Mouse (Mus musculus): ENCODE data around the gene Zyg11b. TPM values are rescaled to one million over a fixed set of nuclear protein-coding genes. Genes with fewer than 3 reads are reported as not detected.

The Zyg11b gene
- total RNA-seq, 2 experiments from 2014 or later: 37.0 to 37.4 TPM

DNA sequence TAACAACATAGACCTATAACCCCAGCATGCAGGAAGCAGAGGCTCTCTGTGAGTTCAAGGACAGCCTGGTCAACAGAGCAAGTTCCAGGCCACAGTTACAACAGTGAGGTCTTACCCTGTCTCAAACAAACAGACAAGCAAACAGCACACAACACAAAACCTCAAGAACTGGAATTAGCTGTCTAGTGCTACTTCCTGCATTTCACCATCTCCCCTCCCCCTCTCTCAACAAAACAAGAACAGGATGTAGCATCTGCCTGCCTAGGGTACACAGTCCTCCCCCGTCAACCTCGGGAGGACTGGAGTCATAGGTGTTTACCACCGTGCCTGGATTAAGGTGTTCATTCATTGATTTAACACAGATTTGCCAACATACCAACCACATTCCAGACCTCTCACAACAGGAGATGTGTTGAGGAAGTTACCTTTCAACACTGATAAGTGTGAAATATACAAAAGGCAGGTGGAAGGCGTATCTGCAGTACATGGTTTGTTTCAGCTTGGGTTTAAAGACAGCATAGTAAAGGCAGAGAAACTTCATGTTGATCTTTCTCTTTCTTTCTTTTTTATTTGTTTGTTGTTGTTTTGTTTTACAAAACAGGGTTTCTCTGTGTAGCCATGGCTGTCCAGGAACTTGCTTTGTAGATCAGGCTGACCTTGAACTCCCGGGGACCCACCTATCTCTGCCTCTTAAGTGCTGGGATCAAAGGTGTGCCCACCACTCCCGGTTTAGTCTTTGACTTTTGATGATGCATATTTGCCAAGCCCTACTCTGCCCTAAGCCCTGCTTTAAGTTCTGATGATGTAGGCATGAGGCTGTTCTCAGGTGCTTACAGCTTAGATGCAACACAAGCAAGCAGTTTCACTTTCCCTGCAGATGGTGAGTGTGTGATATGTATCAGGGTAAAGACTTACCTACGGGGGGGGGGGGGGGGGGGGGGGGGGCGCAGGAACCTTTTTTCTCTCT lies 18.0 kb upstream of the Zyg11b start:
- DNase-seq (ENCODE audit: low spot score in 2 of 2): no peak

DNA sequence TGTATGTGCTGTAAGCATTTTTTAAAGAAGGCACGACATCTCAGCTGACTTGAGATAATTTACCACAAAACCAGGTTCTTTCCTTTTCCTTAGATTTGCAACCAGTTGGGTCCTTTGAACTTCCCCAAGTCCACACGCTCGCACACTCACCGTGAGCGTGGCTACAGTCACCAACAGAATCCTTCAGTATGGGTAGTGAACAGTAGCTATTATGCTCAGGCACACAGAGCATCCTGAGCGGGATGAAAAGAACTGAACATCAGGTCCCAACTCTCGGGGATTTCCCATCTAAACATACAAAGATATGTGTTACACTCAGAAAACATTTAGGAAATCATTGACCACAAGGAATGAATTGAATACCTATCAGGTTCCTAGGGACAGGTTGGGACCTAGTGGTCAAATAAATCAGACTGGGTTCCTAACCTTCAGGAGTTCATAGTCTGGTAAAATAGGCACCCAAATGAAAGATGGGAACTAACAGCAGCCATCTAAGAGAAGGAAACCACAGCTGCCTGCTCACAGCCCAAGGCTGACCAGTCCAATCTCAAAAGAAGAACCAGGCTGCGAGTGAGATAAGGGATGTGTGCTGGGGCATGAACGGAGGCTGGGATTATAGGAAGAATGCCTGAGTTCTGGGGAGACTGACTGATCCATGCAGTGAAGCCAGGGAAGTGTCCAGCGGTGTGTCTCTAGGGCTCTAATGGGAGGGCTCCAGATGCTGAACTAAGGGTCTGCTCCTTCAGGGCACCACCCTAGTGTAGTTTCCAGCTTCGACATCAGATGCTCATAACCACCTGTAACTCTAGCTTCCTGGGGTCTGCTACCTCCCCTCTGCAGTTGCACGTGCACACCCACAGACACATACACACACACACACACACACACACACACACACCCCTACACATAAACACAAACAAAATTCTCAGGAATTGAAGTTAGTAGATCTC lies 17.0 kb upstream of the Zyg11b start:
- DNase-seq (ENCODE audit: low spot score in 2 of 2): no peak

DNA sequence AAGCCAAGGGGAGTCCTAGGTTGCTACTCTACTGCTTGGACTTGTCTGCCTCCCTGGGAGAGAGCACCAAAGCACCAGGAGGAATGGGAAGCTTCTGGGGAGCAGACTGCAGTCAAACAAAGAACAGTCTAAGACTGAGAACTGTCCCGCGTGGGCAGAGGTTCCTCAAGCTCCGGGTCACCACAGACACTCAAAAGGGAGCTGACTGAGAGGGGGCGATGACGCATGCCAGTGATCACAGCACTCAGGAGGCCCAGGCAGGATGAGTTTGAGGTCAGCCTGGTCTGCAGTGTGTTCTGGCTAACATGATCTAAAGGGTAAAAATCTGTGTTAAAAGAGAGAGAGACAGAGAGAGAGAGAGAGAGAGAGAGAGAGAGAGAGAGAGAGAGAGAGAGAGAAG lies 13.1 kb upstream of the Zyg11b start:
- no peak for DNase-seq (ENCODE audit: low spot score in 2 of 2)

DNA sequence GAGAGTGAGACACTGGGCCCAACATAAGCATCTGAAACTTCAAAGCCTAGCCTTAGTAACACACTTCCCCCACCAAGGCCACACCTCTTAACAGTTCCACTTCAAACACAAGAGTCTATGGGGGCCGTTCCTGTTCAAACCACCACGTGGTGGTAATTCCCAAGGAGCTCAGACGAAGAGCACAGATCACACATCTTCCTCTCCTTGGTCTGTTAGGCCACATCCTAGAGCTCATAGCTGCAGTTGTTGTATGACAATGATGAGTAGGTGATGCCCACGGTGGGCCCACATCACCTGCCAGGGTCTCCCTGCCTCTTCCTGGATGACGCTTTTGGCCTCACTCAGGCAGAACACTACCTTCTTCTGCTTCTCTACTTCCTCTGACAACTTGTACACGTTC lies 9.8 kb upstream of the Zyg11b start:
- DNase-seq (ENCODE audit: low spot score in 2 of 2): no peak

DNA sequence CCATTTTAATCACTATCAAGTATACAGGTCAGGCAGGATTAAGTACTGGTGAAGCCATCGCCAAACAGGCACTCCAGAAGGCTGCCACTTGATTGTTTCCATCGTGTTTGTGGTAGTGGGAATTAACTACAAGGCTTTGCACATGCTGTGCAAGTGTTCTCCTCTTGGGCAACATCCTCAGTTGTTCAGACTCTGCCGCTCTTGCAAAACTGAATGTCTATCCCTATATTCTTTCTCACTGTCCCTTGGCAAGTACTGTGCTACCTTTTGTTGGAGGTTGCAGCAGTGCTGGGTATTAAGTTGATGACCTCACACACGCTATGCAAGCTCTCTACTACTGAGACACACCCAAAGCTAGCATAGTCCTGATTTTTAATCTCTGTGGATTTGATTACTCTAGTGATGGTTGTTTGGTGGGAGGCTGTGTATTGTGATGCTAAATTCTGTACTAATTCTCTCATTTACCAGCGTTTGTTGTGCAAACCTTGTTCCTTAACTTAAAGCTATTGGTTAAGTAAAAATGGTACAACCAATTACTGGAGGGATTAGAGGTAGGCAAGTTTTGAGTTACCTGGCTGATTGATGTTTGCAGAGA lies 1.5 kb upstream of the Zyg11b start:
- DNase-seq (ENCODE audit: low spot score in 2 of 2): no peak

DNA sequence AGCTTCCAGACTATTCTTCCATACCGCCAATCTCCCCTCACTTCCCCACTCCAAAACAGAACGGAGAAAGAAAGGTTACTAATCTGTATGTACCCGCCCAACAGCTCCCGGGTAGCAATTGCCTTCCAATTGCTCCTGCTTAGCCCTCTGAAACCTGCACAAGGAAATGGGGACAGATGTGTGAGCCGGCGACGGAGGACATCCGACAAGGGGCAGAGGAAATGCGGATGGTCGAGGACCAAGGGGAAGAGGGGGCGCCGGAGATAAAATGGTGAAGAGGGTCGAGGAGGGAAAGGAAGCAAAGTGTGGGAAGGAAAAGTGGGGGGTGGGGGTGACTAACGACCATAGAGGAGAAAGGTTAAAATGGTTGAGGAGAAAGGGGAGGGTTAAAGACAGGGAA lies 630 bp downstream of the Zyg11b start:
- DNase-seq (ENCODE audit: low spot score in 2 of 2): no peak

DNA sequence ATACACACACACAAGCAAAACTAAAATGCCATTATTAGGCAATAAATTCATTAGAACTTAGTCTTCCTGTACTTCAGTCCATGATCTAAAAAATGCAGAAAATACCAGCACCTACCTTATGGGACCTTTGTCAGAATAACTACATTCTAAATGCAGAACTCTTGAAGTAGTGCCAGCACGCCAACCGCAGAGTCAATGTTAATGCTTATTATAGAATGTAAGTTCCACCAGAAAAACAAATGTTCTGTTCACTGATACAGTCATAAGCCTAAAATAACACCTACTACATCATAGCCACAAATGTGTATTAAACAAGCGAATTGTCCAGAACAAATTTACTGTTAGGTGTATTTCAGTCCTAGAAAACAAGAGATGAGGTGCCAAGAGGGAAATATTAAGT lies 23.9 kb downstream of the Zyg11b start:
- DNase-seq (ENCODE audit: low spot score in 2 of 2): no peak

DNA sequence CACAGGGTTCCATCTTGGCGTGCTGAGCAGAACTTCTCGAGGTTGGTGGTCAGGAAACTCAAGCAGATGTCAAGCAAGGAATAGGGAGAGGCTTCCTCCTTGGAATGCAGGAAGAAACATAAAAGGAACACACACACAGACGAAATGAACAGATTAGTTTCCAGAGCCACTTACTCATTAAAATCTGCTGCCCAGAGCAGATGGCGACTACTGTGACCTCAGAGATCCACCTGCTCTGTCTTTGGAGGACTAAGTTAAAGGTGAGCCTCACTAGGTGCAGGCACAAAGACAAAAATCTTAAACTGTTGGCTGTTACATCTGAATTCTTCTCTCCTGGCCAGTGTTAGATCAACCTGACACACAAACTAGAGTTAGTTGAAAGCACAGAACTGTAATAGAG lies 28.6 kb downstream of the Zyg11b start:
- DNase-seq (ENCODE audit: low spot score in 2 of 2): no peak

DNA sequence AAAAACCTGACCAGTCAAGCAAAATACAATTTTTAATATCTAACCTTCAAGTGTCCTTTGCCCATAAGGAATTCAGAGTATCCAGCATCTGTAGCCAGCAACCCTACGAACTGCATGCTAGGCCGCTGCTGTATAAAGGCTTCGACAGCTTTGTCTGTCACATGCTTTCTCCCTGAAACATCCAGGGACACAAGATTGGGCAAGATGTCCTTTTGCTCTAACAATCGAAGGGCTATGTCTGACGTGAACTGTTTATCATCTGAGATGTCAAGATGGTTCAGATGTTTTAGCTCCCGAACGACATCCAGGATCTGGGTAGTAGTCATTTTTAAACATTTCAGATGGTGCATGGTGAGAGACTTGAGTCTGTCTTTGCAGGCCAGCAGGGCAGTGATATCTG lies 35.1 kb downstream of the Zyg11b start:
- no peak for DNase-seq (ENCODE audit: low spot score in 2 of 2)

DNA sequence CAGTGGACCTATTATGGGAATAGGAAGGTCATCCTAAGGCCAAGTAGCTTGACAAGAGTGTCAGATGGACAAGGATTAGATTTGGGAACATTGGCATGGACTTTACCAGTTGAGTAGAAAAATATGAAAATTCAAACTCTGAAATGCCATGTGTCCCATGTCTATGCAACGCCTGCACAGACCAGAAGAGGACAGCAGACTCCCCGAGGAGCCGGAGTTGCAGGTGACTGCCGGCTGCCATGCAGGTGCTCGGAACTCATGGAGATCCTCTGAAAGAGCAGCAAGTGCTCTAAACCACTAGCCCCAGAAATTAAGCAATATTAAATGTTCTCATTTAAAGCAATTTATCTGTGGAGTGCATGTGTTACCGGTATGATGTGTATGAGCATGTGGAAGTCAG lies 47.6 kb downstream of the Zyg11b start:
- no peak for DNase-seq (ENCODE audit: low spot score in 2 of 2)

DNA sequence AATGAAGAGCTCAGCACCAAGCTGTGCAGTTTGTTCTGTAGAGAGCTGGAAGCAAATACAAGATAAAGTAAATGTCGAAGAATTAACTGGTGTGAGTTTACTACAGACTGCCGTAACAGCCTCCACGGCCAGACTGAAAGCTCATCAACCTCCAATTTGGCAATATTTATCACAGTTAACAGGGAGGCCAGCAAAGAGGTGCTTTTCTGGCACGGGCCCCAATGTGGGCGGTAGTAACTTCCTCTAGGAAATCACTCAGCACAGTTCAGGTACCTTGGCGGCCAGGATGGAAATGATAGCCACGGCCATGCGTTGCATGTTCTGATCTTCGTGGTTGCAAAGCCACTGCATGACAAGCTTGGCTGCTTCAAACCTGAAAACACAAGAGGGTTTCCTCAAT lies 50.4 kb downstream of the Zyg11b start:
- DNase-seq (ENCODE audit: low spot score in 2 of 2): no peak

DNA sequence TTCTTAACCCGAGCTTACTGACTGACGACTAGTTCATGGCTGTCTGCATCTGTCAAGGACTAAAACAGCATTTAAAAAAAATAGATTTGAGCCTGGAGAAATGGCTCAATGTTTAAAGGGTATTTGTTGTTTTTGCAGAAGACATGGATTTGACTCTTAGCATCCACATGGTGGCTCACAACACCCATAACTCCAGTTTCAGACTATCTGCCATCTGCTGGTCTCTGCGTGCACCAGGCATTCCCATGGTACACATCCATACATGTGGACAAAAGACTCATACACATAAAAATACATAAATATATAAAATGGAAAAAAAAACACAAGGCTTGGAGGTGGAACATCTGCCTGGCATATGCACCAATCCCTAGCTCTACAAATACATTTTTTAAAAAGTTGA lies 51.6 kb downstream of the Zyg11b start:
- DNase-seq (ENCODE audit: low spot score in 2 of 2): no peak

DNA sequence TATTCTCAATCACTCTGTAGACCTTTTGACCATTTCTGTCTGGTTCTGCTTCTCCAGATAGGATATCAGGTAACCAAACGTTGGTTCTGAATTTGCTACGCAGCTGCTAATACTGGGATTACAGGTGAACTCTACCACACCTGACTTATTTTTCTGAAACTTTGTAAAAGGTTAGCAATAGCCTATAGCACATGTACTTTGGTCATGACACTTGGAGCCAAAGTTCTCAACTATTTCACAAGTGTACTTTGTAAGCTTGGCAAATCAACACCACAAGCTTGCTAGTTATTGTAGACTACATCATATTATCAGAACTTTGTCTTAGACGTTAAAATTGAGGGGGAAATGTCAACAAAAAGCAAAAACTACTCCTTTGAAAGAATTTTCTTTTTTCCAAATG lies 67.2 kb downstream of the Zyg11b start:
- no peak for DNase-seq (ENCODE audit: low spot score in 2 of 2)

DNA sequence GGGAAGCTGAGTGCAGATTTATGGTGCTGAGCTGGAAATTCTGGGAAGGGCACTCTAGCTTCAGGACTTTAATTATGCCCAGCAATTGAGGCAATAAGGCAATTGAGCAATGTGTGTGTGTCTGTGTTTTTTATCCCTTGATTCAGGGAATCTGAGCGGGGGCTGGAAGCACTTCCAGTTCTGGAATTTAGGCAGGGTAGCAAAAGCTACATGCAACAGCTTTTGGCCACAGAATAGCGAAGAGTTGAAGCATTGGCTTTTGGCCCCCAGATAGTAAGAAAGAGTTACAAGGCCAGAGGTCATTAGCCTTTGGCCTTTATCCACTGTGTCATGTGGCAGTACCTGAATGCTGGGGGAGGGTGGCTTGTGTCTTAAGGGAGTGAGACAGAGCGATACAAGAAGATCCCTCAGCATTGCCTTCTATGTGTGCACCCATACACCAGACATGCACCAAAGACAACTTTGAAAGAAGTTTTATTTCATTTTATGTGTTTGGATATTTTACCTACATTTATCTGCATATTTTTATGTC lies 75.5 kb downstream of the Zyg11b start:
- no peak for DNase-seq (ENCODE audit: low spot score in 2 of 2)

DNA sequence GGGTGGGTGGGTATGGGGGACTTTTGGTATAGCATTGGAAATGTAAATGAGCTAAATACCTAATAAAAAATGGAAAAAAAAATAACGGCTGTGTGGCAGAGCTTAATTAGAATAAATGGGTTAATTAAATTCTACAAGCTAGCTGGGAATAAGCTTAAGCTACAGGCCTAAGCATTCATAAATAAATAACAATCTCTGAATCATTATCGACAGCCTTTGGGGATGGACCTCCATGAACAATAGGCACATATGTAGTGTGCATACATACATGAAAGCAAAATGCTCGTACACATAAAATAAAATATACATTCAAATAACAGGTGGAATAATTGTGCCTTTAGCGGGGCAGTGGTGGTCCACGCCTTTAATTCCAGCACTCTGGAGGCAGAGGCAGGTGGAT lies 78.4 kb downstream of the Zyg11b start:
- no peak for DNase-seq (ENCODE audit: low spot score in 2 of 2)

DNA sequence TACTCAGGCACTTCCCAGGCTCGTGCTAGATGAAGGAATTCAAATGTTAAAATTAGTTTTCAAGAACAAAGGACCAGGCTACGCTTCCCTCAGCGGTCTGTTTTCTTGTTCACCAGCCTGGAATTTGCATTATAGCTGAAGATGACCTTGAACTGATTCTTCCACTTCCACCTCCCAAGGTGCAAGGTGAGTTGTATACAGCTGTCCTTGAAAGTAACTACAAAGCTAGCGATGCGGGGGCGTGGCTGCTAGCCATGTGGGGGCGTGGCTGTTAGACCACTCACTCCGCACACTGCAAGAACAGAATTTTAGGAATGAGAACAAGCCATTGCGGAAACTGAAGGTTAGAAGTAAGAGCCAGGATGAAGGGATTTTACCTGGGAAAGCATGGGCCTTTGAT lies 81.9 kb downstream of the Zyg11b start:
- DNase-seq (ENCODE audit: low spot score in 2 of 2): no peak

DNA sequence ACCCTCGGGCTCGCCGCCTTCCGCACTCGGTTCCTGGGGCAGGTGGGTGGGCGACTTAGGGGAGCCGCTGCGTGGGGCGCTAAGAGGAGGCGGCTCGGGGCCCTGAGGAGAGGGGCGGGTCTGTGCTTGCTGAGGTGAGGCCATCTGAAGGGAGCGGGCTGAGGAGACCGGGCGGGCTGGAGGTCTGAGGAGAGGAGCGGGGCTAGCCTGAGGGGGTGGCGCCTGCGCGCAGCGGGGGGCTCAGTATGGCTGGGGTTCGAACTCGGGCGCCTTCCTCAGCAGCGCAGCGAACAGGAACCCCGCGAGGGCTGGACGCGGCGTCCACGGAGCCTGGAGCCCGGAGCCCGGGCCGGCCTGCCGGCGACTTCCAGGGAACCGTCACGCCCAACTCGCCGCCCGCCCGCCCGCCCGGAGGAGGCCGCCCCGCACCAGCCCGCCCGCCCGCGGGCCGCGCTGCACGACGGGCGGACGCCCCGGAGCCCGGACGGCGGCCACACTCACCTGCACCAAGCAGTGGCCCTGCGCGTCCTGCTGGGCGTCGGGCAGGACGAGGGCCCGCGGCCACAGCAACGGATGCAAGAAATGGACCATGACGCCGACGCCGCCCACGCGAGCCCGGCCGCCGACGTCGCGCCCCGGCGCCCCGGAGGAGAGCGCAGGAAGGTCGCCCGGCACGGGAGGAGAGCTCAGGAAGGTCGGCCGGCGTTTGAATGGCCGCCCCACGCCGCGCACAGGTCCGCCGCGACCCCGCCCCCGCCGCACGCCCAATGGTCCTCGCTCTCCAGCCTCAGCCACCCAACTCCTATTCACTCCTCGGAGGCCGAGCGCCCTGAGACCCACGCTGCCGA lies 83.3 kb downstream of the Zyg11b start, which contains the start of gene Zyg11a:
Gene Zyg11a, minus strand, starts transcription at position 717 of the 848 bp plus-strand sequence.
- DNase-seq (ENCODE audit: low spot score in 2 of 2): no peak

DNA sequence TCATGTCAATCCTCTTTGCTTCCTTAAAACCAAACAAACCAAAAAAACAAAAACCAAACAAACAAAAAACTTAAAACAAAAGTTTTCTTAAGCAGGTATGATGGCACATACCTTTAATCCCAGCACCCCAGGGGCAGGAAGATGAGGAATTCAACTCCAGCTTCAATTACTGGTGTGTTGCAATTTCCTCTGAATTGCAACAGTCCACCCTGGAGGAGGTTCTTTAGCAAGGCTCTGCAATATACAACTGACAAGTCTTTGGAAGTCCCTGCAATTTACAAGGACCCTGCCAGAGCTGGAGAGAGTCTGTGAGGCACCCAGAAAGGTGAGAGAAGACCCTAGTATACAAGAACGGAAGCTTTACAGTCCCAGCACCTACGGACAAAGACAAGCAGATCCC lies 87.9 kb downstream of the Zyg11b start:
- DNase-seq (ENCODE audit: low spot score in 2 of 2): no peak

DNA sequence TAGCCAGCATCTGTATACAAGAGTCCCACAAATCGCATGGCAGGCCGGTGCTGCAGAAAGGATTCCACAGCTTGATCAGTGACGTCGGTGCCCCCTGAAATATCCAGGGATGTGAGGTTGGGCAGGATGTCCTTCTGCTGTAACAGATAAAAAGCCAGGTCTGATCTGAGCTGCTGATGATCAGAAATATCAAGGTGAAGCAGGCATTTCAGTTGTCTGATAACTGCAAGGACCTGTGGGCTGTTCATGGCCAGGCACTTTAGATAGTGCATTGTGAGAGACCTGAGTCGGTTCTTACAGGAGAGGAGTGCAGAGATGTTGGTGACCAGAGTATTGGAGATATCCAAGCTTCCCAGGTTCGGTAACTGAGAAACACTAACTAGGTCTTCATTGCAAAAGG lies 96.3 kb downstream of the Zyg11b start:
- DNase-seq (ENCODE audit: low spot score in 2 of 2): no peak

DNA sequence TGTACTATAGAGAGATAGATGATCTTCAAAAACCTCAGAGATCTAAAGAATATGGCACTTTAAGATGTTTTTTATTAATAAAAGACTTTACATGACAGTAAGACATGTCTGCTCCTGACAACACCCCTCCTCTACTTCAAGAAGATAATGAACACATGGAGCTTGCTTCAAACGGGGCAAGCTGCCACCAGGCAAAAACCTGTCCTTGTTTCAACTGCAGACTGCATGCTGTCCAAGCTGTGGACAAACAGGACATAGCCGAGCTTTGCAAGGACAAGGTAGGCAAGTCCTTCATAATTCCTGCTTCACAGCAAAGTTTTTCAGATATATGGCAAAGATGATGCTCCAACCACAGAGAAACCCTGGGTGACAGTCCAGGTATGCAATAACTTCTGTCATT lies 101.7 kb downstream of the Zyg11b start:
- no peak for DNase-seq (ENCODE audit: low spot score in 2 of 2)
